Comparison of ENCODE assay signal across 17 mouse cellular contexts in genomic region chr2:11280247-11280646, GRCm38 (mm10).
"Had no signal": no experiment of that assay in that cellular context is flagged by ENCODE, and none has a peak within 500 bp of the region (broad histone marks: within the 10 kb centered on the region; RNA-seq: fewer than 3 reads in every experiment).

No protein-coding gene starts in this region.

- H3K27ac ChIP-seq: lung, embryonic 15.5 days; midbrain, embryonic 13.5 days; midbrain, embryonic 15.5 days; neural tube, embryonic 12.5 days had no signal

- H3K9me3 ChIP-seq: lung, embryonic 15.5 days; megakaryocyte, embryonic 14.5 days; midbrain, embryonic 13.5 days; midbrain, embryonic 15.5 days; neural tube, embryonic 12.5 days had no signal

- ATAC-seq: liver, postnatal 0 days; lung, postnatal 0 days; midbrain, embryonic 13.5 days; midbrain, embryonic 15.5 days had no signal

- H3K4me1 ChIP-seq: lung, embryonic 15.5 days; midbrain, embryonic 13.5 days; midbrain, embryonic 15.5 days; neural tube, embryonic 12.5 days had no signal

- H3K4me2 ChIP-seq: lung, embryonic 15.5 days; midbrain, embryonic 11.5 days; midbrain, embryonic 13.5 days; midbrain, embryonic 15.5 days; neural tube, embryonic 12.5 days had no signal

- H3K36me3 ChIP-seq: lung, embryonic 15.5 days; midbrain, embryonic 13.5 days; midbrain, embryonic 15.5 days; neural tube, embryonic 12.5 days had no signal

- H3K9ac ChIP-seq: liver, postnatal 0 days; lung, embryonic 15.5 days; midbrain, embryonic 13.5 days; midbrain, embryonic 15.5 days; neural tube, embryonic 12.5 days had no signal

- H3K27me3 ChIP-seq: lung, embryonic 15.5 days; megakaryocyte, embryonic 14.5 days; midbrain, embryonic 13.5 days; midbrain, embryonic 15.5 days; neural tube, embryonic 12.5 days had no signal

- DNase-seq: liver, postnatal 0 days; lung, adult 2 months; lung, postnatal 14 days; lung, postnatal 36 days; right cerebral cortex, postnatal 25 days; right cerebral cortex, postnatal 4 days; spleen, adult 18-20 months; thymus, adult 18-20 months; thymus, postnatal 14 days; thymus, postnatal 36 days had no signal

- H3K4me3 ChIP-seq: lung, embryonic 15.5 days; megakaryocyte, embryonic 14.5 days; midbrain, embryonic 13.5 days; midbrain, embryonic 15.5 days; neural tube, embryonic 12.5 days had no signal
